Mouse (Mus musculus): ENCODE measurements around the gene Yipf7. TPM values are rescaled to one million over a fixed set of nuclear protein-coding genes. Genes with fewer than 3 reads are reported as not detected.

The Yipf7 gene
- 0.37 and 9.2 TPM in 2 replicates for polyA plus RNA-seq (2012; rRNA removed)

GRCm38 (mm10) chr5:69542489-69542888 lies at the start of gene Yipf7:
Gene Yipf7 (minus strand): TSS chr5:69542648.
- Histone ChIP-seq H3K27ac (ENCODE audit: control insufficient read depth, insufficient read depth, low read length) (no peak within 1 kb of the TSS), H3K4me1 (replicated peaks; ENCODE audit: control insufficient read depth, insufficient read depth, low read length) (no peaks in the 10 kb centered on the region), H3K36me3 (ENCODE audit: control insufficient read depth, insufficient read depth, low read length) (no peaks in the 10 kb centered on the region), H3K4me3 (ENCODE audit: control insufficient read depth, insufficient read depth, low read length) (no peak within 1 kb of the TSS), H3K27me3 (ENCODE audit: control insufficient read depth, insufficient read depth, low read length) (no peaks in the 10 kb centered on the region)
- 73% methylated on average over 4 of the region's 4 CpGs for WGBS
- no peak for TF ChIP-seq POLR2A (IDR thresholded peaks at IDR 0.05; ENCODE audit: control insufficient read depth, extremely low read depth, insufficient read depth, low read length, poor library complexity)
- TF ChIP-seq CTCF (IDR thresholded peaks at IDR 0.05; ENCODE audit: borderline replicate concordance, control insufficient read depth, extremely low read depth, insufficient read depth, low read length, poor library complexity), result no peak
- no peak for DNase-seq

- WGBS, result 3% methylated on average over 42 of the region's 42 CpGs
- peak within 1 kb of the TSS; percentile 8; the same call in 1 of the 2 replicates for H3K27ac ChIP-seq (ENCODE audit: control insufficient read depth, insufficient read depth, low read length)
- peak within 1 kb of the TSS; percentile 86 for H3K4me3 ChIP-seq (ENCODE audit: control insufficient read depth, insufficient read depth, low read length)
- TF ChIP-seq CTCF (IDR thresholded peaks at IDR 0.05; ENCODE audit: borderline replicate concordance, control insufficient read depth, extremely low read depth, insufficient read depth, low read length, poor library complexity) (no peak), POLR2A (IDR thresholded peaks at IDR 0.05; ENCODE audit: control insufficient read depth, extremely low read depth, insufficient read depth, low read length, poor library complexity) (peak; percentile 82; the same call in 1 of the 2 replicates)
- peak; percentile 83 for DNase-seq
- H3K4me1 ChIP-seq (replicated peaks; ENCODE audit: control insufficient read depth, insufficient read depth, low read length), result no peaks in the 10 kb centered on the region
- H3K27me3 ChIP-seq (ENCODE audit: control insufficient read depth, insufficient read depth, low read length), result no peaks in the 10 kb centered on the region
- H3K36me3 ChIP-seq (ENCODE audit: control insufficient read depth, insufficient read depth, low read length), result no peaks in the 10 kb centered on the region
Measured at GRCm38 (mm10) chr5:69591640-69592461, 49.4 kb upstream of the Yipf7 start, which contains the start of gene Gnpda2. Gene Gnpda2 (minus strand): TSS chr5:69592340.

- no peak overlapping the region for H3K27ac ChIP-seq (ENCODE audit: control insufficient read depth, insufficient read depth, low read length)
- DNase-seq, result no peak
Measured at GRCm38 (mm10) chr5:69557404-69557935, 15.0 kb upstream of the Yipf7 start.

GRCm38 (mm10) chr5:69556628-69557403 lies 14.4 kb upstream of the Yipf7 start, which contains the start of gene Guf1:
Gene Guf1 (plus strand): TSS chr5:69556923.
- 0 out of 2 replicates have a peak, but pooled peaks cover 2% of the 10 kb centered on the region for H3K4me1 ChIP-seq (replicated peaks; ENCODE audit: control insufficient read depth, insufficient read depth, low read length)
- TF ChIP-seq CTCF (IDR thresholded peaks at IDR 0.05; ENCODE audit: borderline replicate concordance, control insufficient read depth, extremely low read depth, insufficient read depth, low read length, poor library complexity) (peak; percentile 54; the same call in 1 of the 2 replicates), POLR2A (IDR thresholded peaks at IDR 0.05; ENCODE audit: control insufficient read depth, extremely low read depth, insufficient read depth, low read length, poor library complexity) (peak; percentile 60)
- H3K4me3 ChIP-seq (ENCODE audit: control insufficient read depth, insufficient read depth, low read length), result peak within 1 kb of the TSS; percentile 87
- no peak within 1 kb of the TSS for H3K27ac ChIP-seq (ENCODE audit: control insufficient read depth, insufficient read depth, low read length)
- DNase-seq, result peak; percentile 93
- no peaks in the 10 kb centered on the region for H3K27me3 ChIP-seq (ENCODE audit: control insufficient read depth, insufficient read depth, low read length)
- under 1% methylated on average over 72 of the region's 72 CpGs for WGBS
- peaks cover 9% of the 10 kb centered on the region; the same call in 1 of the 2 replicates for H3K36me3 ChIP-seq (ENCODE audit: control insufficient read depth, insufficient read depth, low read length)

More at GRCm38 (mm10) chr5:69557404-69557935, 15.0 kb upstream of the Yipf7 start:
- Histone ChIP-seq H3K4me3 (ENCODE audit: control insufficient read depth, insufficient read depth, low read length) (peak overlapping the region; percentile 87), H3K4me1 (replicated peaks; ENCODE audit: control insufficient read depth, insufficient read depth, low read length) (0 out of 2 replicates have a peak, but pooled peaks cover 2% of the 10 kb centered on the region), H3K27me3 (ENCODE audit: control insufficient read depth, insufficient read depth, low read length) (no peaks in the 10 kb centered on the region), H3K36me3 (ENCODE audit: control insufficient read depth, insufficient read depth, low read length) (peaks cover 9% of the 10 kb centered on the region; the same call in 1 of the 2 replicates)
- WGBS, result 15% methylated on average over 16 of the region's 16 CpGs
- no peak for TF ChIP-seq POLR2A (IDR thresholded peaks at IDR 0.05; ENCODE audit: control insufficient read depth, extremely low read depth, insufficient read depth, low read length, poor library complexity)
- TF ChIP-seq CTCF (IDR thresholded peaks at IDR 0.05; ENCODE audit: borderline replicate concordance, control insufficient read depth, extremely low read depth, insufficient read depth, low read length, poor library complexity), result no peak

DNA sequence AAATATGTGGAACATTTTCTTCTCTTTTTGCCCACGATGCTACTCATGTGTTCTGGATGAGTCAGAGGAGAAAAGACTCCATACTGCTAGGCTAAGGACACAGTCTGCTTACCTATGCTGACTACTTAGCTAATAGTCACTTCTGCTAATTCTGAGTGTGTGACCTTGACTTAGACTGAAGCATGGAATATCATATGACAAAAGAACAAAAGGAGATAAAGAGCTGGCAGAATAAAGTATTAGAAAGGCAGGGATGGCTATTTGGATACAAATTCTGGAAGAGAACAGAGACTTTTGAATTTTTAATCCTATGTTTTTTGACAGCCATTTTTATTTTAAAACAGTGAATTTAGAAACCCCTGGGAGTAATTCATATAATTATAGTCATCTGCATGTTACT lies 768 bp downstream of the Yipf7 start:
- 87% methylated on average over 1 of the region's 1 CpGs for WGBS
- Histone ChIP-seq H3K36me3 (ENCODE audit: control insufficient read depth, insufficient read depth, low read length) (no peaks in the 10 kb centered on the region), H3K27ac (ENCODE audit: control insufficient read depth, insufficient read depth, low read length) (no peak overlapping the region), H3K4me1 (replicated peaks; ENCODE audit: control insufficient read depth, insufficient read depth, low read length) (no peaks in the 10 kb centered on the region), H3K27me3 (ENCODE audit: control insufficient read depth, insufficient read depth, low read length) (no peaks in the 10 kb centered on the region), H3K4me3 (ENCODE audit: control insufficient read depth, insufficient read depth, low read length) (no peak overlapping the region)
- no peak for DNase-seq
- TF ChIP-seq CTCF (IDR thresholded peaks at IDR 0.05; ENCODE audit: borderline replicate concordance, control insufficient read depth, extremely low read depth, insufficient read depth, low read length, poor library complexity) (no peak), POLR2A (IDR thresholded peaks at IDR 0.05; ENCODE audit: control insufficient read depth, extremely low read depth, insufficient read depth, low read length, poor library complexity) (no peak)

DNA sequence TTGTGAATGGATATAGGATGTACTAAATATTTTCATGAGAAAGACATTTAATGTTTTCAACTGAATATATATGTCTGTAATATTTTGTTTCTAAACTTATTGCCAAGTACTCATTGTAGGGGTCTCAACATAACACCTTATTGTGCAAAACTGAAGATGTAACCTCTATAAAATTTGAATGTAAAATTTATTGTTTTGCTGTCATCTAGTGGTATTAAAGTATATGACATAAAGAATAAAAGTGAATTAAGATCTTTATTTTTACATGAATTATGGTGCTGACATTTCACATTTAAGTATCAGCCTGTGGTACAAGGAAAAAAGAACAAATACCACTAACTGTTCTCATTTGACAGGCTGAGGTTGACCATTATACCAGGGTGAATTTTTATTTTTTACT lies 18.5 kb downstream of the Yipf7 start:
- H3K4me1 ChIP-seq (replicated peaks; ENCODE audit: control insufficient read depth, insufficient read depth, low read length), result no peaks in the 10 kb centered on the region
- no peaks in the 10 kb centered on the region for H3K36me3 ChIP-seq (ENCODE audit: control insufficient read depth, insufficient read depth, low read length)
- no peak overlapping the region for H3K27ac ChIP-seq (ENCODE audit: control insufficient read depth, insufficient read depth, low read length)
- no peak overlapping the region for H3K4me3 ChIP-seq (ENCODE audit: control insufficient read depth, insufficient read depth, low read length)
- no peak for DNase-seq
- no peaks in the 10 kb centered on the region for H3K27me3 ChIP-seq (ENCODE audit: control insufficient read depth, insufficient read depth, low read length)
- TF ChIP-seq CTCF (IDR thresholded peaks at IDR 0.05; ENCODE audit: borderline replicate concordance, control insufficient read depth, extremely low read depth, insufficient read depth, low read length, poor library complexity), result no peak
- no peak for TF ChIP-seq POLR2A (IDR thresholded peaks at IDR 0.05; ENCODE audit: control insufficient read depth, extremely low read depth, insufficient read depth, low read length, poor library complexity)

Measured in thymus, adult 2 months (tissue).